Mouse (Mus musculus): ENCODE data around the gene Gm7879. TPM values are rescaled to one million over a fixed set of nuclear protein-coding genes. Genes with fewer than 3 reads are reported as not detected.
A peak's percentile ranks its signal among the peaks of the same experiment; 100 is the strongest.
"Not testable (repeated sequence)": the region's sequence is repeated elsewhere in the genome, so short reads cannot be mapped to it uniquely, and the experiment has no call there.

The Gm7879 gene
- 0.93 TPM in 1 of 2 replicates, not detected in the other for polyA plus RNA-seq (2015; fragmentation: Nextera tagmentation; extraction: Ambion mirVana)

DNA sequence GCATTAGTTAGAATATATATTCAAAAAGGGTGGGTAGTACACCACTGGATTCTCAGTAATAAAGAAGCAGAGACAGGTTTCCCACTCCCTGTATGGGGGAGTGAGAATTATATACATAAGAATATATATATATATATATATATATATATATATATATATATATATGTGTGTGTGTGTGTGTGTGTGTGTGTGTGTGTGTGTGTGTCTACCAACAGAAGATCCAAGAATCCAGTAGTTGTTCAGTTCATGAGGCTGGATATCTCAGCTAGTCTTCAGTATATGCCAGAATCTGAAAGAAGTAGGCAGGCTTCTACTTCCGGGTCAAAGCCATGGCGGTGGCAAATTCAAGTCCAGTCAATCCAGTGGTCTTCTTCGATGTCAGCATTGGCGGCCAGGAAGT is at the start of gene Gm7879:
Gene Gm7879 (plus strand): TSS at position 301 of the 400 bp plus-strand sequence.
- H3K4me3 ChIP-seq (ENCODE audit: low read depth, low read length); H3K27ac ChIP-seq (ENCODE audit: low read length); H3K9ac ChIP-seq (ENCODE audit: low read depth, low read length); ATAC-seq (ENCODE audit: low read depth); H3K36me3 ChIP-seq (ENCODE audit: control insufficient read depth, insufficient read depth); H3K27me3 ChIP-seq (ENCODE audit: control insufficient read depth, insufficient read depth, low read depth, low read length); H3K9me3 ChIP-seq (replicated peaks; ENCODE audit: control insufficient read depth, low read length); H3K4me1 ChIP-seq (ENCODE audit: control insufficient read depth, low read depth, low read length); H3K4me2 ChIP-seq (ENCODE audit: low read depth, low read length): not testable (repeated sequence)
- WGBS (ENCODE audit: insufficient replicate concordance), result 67% methylated on average over 4 of the region's 4 CpGs

DNA sequence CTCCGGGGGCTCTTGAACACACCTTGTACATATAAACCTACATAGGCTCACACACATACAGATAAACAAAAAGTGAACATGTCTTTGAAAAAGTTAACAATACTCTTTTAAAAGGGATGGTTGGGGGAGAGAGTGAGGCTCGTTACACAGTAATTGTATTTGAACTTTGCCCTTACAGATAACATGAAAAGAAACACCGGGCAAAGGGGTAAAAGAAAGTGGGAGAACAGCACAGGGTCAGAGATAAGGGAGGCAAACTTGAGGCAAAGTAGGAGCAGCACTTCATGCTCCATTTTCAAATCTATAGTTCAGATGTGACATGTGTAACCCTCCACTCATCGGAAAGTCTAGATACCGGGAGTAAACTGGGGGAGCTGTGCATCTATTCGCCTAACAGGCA is 49.3 kb upstream of the Gm7879 start:
- no peak overlapping the region for H3K27ac ChIP-seq (ENCODE audit: low read length)
- WGBS (ENCODE audit: insufficient replicate concordance), result 46% methylated on average over 6 of the region's 6 CpGs
- no peaks in the 10 kb centered on the region for H3K36me3 ChIP-seq (ENCODE audit: control insufficient read depth, insufficient read depth)
- H3K9me3 ChIP-seq (replicated peaks; ENCODE audit: control insufficient read depth, low read length), result no peaks in the 10 kb centered on the region
- H3K9ac ChIP-seq (ENCODE audit: low read depth, low read length), result no peak overlapping the region
- no peak overlapping the region for H3K4me3 ChIP-seq (ENCODE audit: low read depth, low read length)
- H3K27me3 ChIP-seq (ENCODE audit: control insufficient read depth, insufficient read depth, low read depth, low read length), result no peaks in the 10 kb centered on the region
- H3K4me1 ChIP-seq (ENCODE audit: control insufficient read depth, low read depth, low read length), result no peaks in the 10 kb centered on the region; the same call in 1 of the 2 replicates
- ATAC-seq (ENCODE audit: low read depth), result no peak
- no peak overlapping the region for H3K4me2 ChIP-seq (ENCODE audit: low read depth, low read length)

DNA sequence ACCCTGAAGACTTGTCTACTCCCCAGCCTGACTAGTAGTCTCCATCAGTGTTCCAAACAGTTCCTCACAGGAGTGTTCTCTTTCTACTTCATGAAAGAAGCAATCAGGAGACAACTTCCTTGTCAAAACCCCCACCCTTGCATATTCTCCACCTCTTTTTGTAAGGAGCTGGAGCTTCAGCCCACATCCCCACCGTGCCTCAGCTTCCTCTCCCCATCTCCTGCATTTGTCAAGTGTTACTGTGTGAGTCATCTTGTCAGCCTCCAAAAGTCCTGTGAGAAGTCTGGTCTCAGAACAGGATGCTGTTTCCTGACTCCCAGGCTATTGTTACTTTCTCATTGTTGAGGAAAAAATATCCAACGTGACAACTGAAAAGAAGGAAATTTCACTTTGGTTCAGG is 47.6 kb upstream of the Gm7879 start:
- Histone ChIP-seq H3K9ac (ENCODE audit: low read depth, low read length) (no peak overlapping the region), H3K4me3 (ENCODE audit: low read depth, low read length) (no peak overlapping the region), H3K27ac (ENCODE audit: low read length) (no peak overlapping the region), H3K36me3 (ENCODE audit: control insufficient read depth, insufficient read depth) (no peaks in the 10 kb centered on the region), H3K9me3 (replicated peaks; ENCODE audit: control insufficient read depth, low read length) (no peaks in the 10 kb centered on the region), H3K27me3 (ENCODE audit: control insufficient read depth, insufficient read depth, low read depth, low read length) (no peaks in the 10 kb centered on the region), H3K4me1 (ENCODE audit: control insufficient read depth, low read depth, low read length) (no peaks in the 10 kb centered on the region; the same call in 1 of the 2 replicates), H3K4me2 (ENCODE audit: low read depth, low read length) (no peak overlapping the region)
- ATAC-seq (ENCODE audit: low read depth), result no peak
- WGBS (ENCODE audit: insufficient replicate concordance), result 39% methylated on average over 2 of the region's 2 CpGs

- H3K36me3 ChIP-seq (ENCODE audit: control insufficient read depth, insufficient read depth), result no peaks in the 10 kb centered on the region
- no peak for ATAC-seq (ENCODE audit: low read depth)
- no peaks in the 10 kb centered on the region for H3K9me3 ChIP-seq (replicated peaks; ENCODE audit: control insufficient read depth, low read length)
- peak within 1 kb of the TSS; percentile 30; the same call in 1 of the 2 replicates for H3K9ac ChIP-seq (ENCODE audit: low read depth, low read length)
- H3K4me1 ChIP-seq (ENCODE audit: control insufficient read depth, low read depth, low read length), result no peaks in the 10 kb centered on the region; the same call in 1 of the 2 replicates
- peak within 1 kb of the TSS; percentile 60 for H3K4me2 ChIP-seq (ENCODE audit: low read depth, low read length)
- H3K27ac ChIP-seq (ENCODE audit: low read length), result peak within 1 kb of the TSS; percentile 52; the same call in 1 of the 2 replicates
- H3K4me3 ChIP-seq (ENCODE audit: low read depth, low read length), result peak within 1 kb of the TSS; percentile 43
- H3K27me3 ChIP-seq (ENCODE audit: control insufficient read depth, insufficient read depth, low read depth, low read length), result no peaks in the 10 kb centered on the region
Measured at GRCm38 (mm10) chr5:43868253-43868652, 44.7 kb upstream of the Gm7879 start, which contains the start of gene Cd38. Gene Cd38 (plus strand): TSS chr5:43868553.

DNA sequence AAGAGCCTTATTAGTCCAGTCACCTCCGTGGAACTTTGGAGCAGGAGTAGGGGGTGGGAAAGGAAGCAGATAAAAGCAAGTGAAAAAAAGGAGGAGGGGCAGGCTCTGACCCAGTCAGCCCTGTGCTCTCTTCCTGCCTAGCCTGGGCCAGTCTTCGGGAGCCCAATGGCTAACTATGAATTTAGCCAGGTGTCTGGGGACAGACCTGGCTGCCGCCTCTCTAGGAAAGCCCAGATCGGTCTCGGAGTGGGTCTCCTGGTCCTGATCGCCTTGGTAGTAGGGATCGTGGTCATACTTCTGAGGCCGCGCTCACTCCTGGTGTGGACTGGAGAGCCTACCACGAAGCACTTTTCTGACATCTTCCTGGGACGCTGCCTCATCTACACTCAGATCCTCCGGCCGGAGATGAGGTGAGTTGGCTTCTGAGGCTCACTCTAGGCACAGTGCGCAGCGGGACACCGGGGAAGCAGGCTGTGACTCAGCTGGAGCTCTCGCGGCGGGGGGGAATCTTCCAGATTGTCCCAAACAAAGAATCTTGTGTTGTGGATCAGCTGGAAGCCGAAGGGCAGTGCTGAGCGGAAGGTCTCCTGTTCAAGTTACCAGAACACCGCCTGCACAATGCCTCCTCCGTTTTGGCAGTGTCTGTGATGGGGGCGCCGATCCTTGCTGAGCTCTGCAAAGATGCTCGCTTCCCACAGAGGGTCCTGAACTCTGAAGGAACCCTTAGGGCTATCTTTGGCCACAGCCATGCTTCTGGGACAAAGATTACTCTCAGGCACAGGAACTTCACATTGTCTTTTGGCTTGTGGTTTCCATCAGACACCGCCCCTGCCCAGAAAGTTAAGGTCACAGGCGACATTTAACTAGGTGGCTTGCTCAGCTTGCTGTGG is 44.0 kb upstream of the Gm7879 start:
- no peaks in the 10 kb centered on the region for H3K36me3 ChIP-seq (ENCODE audit: control insufficient read depth, insufficient read depth)
- H3K4me3 ChIP-seq (ENCODE audit: low read depth, low read length), result peak overlapping the region; percentile 43
- no peaks in the 10 kb centered on the region; the same call in 1 of the 2 replicates for H3K4me1 ChIP-seq (ENCODE audit: control insufficient read depth, low read depth, low read length)
- H3K27ac ChIP-seq (ENCODE audit: low read length), result peak overlapping the region; percentile 52; the same call in 1 of the 2 replicates
- no peaks in the 10 kb centered on the region for H3K9me3 ChIP-seq (replicated peaks; ENCODE audit: control insufficient read depth, low read length)
- ATAC-seq (ENCODE audit: low read depth), result peak; percentile 65
- 2% methylated on average over 28 of the region's 28 CpGs for WGBS (ENCODE audit: insufficient replicate concordance)
- no peaks in the 10 kb centered on the region for H3K27me3 ChIP-seq (ENCODE audit: control insufficient read depth, insufficient read depth, low read depth, low read length)
- peak overlapping the region; percentile 60 for H3K4me2 ChIP-seq (ENCODE audit: low read depth, low read length)
- peak overlapping the region; percentile 30; the same call in 1 of the 2 replicates for H3K9ac ChIP-seq (ENCODE audit: low read depth, low read length)

DNA sequence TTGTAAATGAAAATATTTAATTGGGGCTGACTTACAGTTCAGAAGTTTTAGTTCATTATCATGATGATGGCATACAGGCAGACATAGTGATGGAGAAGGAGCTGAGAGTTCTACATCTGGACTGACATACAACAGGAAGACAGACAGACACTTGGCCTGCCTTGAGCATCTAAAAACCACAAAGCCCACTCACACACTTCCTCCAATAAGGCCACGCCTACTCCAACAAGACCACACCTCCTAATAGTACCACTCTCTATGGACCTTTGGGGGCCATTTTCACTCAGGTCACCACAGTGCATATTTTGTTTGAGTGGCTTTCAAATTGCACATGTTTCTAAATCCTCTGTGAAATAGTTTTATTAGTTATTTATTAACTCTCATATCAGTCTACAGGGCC is 41.1 kb upstream of the Gm7879 start:
- no peaks in the 10 kb centered on the region; the same call in 1 of the 2 replicates for H3K4me1 ChIP-seq (ENCODE audit: control insufficient read depth, low read depth, low read length)
- no peaks in the 10 kb centered on the region for H3K9me3 ChIP-seq (replicated peaks; ENCODE audit: control insufficient read depth, low read length)
- no peaks in the 10 kb centered on the region for H3K27me3 ChIP-seq (ENCODE audit: control insufficient read depth, insufficient read depth, low read depth, low read length)
- H3K4me2 ChIP-seq (ENCODE audit: low read depth, low read length), result no peak overlapping the region
- 12% methylated on average over 1 of the region's 1 CpGs for WGBS (ENCODE audit: insufficient replicate concordance)
- H3K9ac ChIP-seq (ENCODE audit: low read depth, low read length), result no peak overlapping the region
- no peaks in the 10 kb centered on the region for H3K36me3 ChIP-seq (ENCODE audit: control insufficient read depth, insufficient read depth)
- no peak for ATAC-seq (ENCODE audit: low read depth)
- no peak overlapping the region for H3K27ac ChIP-seq (ENCODE audit: low read length)
- no peak overlapping the region for H3K4me3 ChIP-seq (ENCODE audit: low read depth, low read length)

DNA sequence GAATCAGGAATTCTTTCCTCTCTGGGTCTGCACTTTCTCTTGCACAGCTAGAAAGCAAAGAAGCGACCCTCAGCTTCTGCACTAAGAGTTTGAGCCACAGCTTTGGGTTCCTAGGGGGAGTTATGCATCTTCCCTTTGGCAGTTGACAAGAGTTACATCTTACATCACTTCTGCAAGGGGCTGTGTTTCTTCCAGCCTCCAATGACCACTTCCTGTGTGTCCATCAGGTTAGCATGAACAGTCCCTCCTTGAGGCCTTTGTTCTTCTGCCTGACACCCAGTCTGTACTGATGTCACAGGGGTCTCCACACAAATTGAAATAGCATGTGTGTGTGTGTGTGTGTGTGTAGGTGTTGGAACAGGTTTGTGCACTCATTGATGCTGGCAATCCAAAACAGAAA is 40.3 kb upstream of the Gm7879 start:
- no peak overlapping the region for H3K27ac ChIP-seq (ENCODE audit: low read length)
- H3K4me2 ChIP-seq (ENCODE audit: low read depth, low read length), result no peak overlapping the region
- no peak overlapping the region for H3K4me3 ChIP-seq (ENCODE audit: low read depth, low read length)
- no peaks in the 10 kb centered on the region for H3K9me3 ChIP-seq (replicated peaks; ENCODE audit: control insufficient read depth, low read length)
- no peak for ATAC-seq (ENCODE audit: low read depth)
- H3K27me3 ChIP-seq (ENCODE audit: control insufficient read depth, insufficient read depth, low read depth, low read length), result no peaks in the 10 kb centered on the region
- H3K9ac ChIP-seq (ENCODE audit: low read depth, low read length), result no peak overlapping the region
- H3K4me1 ChIP-seq (ENCODE audit: control insufficient read depth, low read depth, low read length), result no peaks in the 10 kb centered on the region; the same call in 1 of the 2 replicates
- 48% methylated on average over 1 of the region's 1 CpGs for whole genome bisulfite sequencing (ENCODE audit: insufficient replicate concordance)
- H3K36me3 ChIP-seq (ENCODE audit: control insufficient read depth, insufficient read depth), result no peaks in the 10 kb centered on the region

- WGBS (ENCODE audit: insufficient replicate concordance), result 41% methylated on average over 3 of the region's 3 CpGs
- no peaks in the 10 kb centered on the region for H3K4me1 ChIP-seq (ENCODE audit: control insufficient read depth, low read depth, low read length)
- no peak overlapping the region for H3K9ac ChIP-seq (ENCODE audit: low read depth, low read length)
- no peak overlapping the region for H3K27ac ChIP-seq (ENCODE audit: low read length)
- no peaks in the 10 kb centered on the region for H3K36me3 ChIP-seq (ENCODE audit: control insufficient read depth, insufficient read depth)
- ATAC-seq (ENCODE audit: low read depth), result no peak
- H3K9me3 ChIP-seq (replicated peaks; ENCODE audit: control insufficient read depth, low read length), result no peaks in the 10 kb centered on the region
- H3K4me2 ChIP-seq (ENCODE audit: low read depth, low read length), result no peak overlapping the region
- no peak overlapping the region for H3K4me3 ChIP-seq (ENCODE audit: low read depth, low read length)
- H3K27me3 ChIP-seq (ENCODE audit: control insufficient read depth, insufficient read depth, low read depth, low read length), result no peaks in the 10 kb centered on the region
Measured at GRCm38 (mm10) chr5:43882034-43882433, 30.9 kb upstream of the Gm7879 start.

Data from liver, embryonic 16.5 days (tissue).